Mouse (Mus musculus) neural tube, embryonic 14.5 days (tissue): Measurements from ENCODE around the gene Ntm. TPM values are rescaled to one million over a fixed set of nuclear protein-coding genes. Genes with fewer than 3 reads are reported as not detected.

Experiments used
- ATAC-seq: fragments of 200-750 bp; cut with Nextera tagmentation; 2 replicates; pipeline ENCODE4 v1.8.0; 2017; ENCODE audit warnings: low read depth, mild to moderate bottlenecking, moderate TSS enrichment, moderate library complexity
- H3K27ac ChIP-seq: fragments of 300-500 bp; sonication (generic); 2 replicates; pipeline ENCODE4 v1.5.1; 2014; ENCODE audit warnings: low read depth, mild to moderate bottlenecking, control low read depth, low read length, moderate library complexity, mixed read lengths
- H3K27me3 ChIP-seq: fragments of 300-500 bp; sonication (generic); 2 replicates; pipeline ENCODE4 v1.6.1; 2014; ENCODE audit warnings: low read length; ENCODE audit not compliant: control insufficient read depth, insufficient read depth
- H3K36me3 ChIP-seq: fragments of 300-500 bp; sonication (generic); 2 replicates; pipeline ENCODE4 v1.6.1; 2014; ENCODE audit warnings: low read length, mixed read lengths; ENCODE audit not compliant: control insufficient read depth, insufficient read depth
- H3K4me1 ChIP-seq: fragments of 300-500 bp; sonication (generic); 2 replicates; pipeline ENCODE4 v1.6.1; 2014; ENCODE audit warnings: low read length; ENCODE audit not compliant: control insufficient read depth, insufficient read depth
- H3K4me2 ChIP-seq: fragments of 300-500 bp; sonication (generic); 2 replicates; pipeline ENCODE4 v1.6.1; 2014; ENCODE audit warnings: mild to moderate bottlenecking, low read depth, low read length, control low read depth
- H3K4me3 ChIP-seq: fragments of 300-500 bp; sonication (generic); 2 replicates; pipeline ENCODE4 v1.5.1; 2014; ENCODE audit warnings: low read depth, low read length, control low read depth, mixed read lengths
- H3K9ac ChIP-seq: fragments of 300-500 bp; sonication (generic); replicated peaks from 2 replicates; pipeline ENCODE4 v1.6.1; 2014; ENCODE audit warnings: low read depth, mild to moderate bottlenecking, control low read depth, low read length, mixed read lengths
- H3K9me3 ChIP-seq: fragments of 300-500 bp; sonication (generic); 2 replicates; pipeline ENCODE4 v1.6.1; 2016; ENCODE audit warnings: low read length; ENCODE audit not compliant: control insufficient read depth
- WGBS: fragments of 180-500 bp; shearing (Covaris S2); extraction: QIAGEN DNeasy Blood & Tissue Kit; methylation state at CpG from one replicate; pipeline ENCODE4 v1.1.7; 2014; 5-methylcytosine and 5-hydroxymethylcytosine counted together
- polyA plus RNA-seq: library from polyadenylated mRNA; unstranded; fragments of >200 nt; fragmentation: Nextera tagmentation; extraction: Ambion mirVana; gene quantifications from 2 replicates; pipeline ENCODE4 v1.2.1, GENCODE M21; 2014

Ntm gene
- polyA plus RNA-seq, 1 experiment from 2014 or later: 237 TPM

- Histone ChIP-seq H3K36me3 (no peaks in the 10 kb centered on the region), H3K27me3 (no peaks in the 10 kb centered on the region), H3K4me2 (no peak overlapping the region), H3K9ac (no peak overlapping the region), H3K9me3 (no peaks in the 10 kb centered on the region), H3K4me3 (no peak overlapping the region), H3K27ac (no peak overlapping the region), H3K4me1 (no peaks in the 10 kb centered on the region)
- no peak for ATAC-seq
- 48% methylated on average over 3 of the region's 3 CpGs for WGBS
Measured at GRCm38 (mm10) chr9:29736031-29736430, 226.9 kb downstream of the Ntm start.

GRCm38 (mm10) chr9:29732895-29733294 lies 230.0 kb downstream of the Ntm start:
- Histone ChIP-seq H3K4me2 (no peak overlapping the region), H3K4me1 (no peaks in the 10 kb centered on the region; the same call in none of the 2 replicates), H3K27ac (no peak overlapping the region), H3K9me3 (no peaks in the 10 kb centered on the region), H3K9ac (no peak overlapping the region), H3K36me3 (no peaks in the 10 kb centered on the region), H3K4me3 (no peak overlapping the region), H3K27me3 (no peaks in the 10 kb centered on the region)
- WGBS: 77% methylated on average over 3 of the region's 3 CpGs
- no peak for ATAC-seq

GRCm38 (mm10) chr9:29731672-29732071 lies 231.3 kb downstream of the Ntm start:
- H3K4me2 ChIP-seq: no peak overlapping the region
- WGBS: 68% methylated on average over 3 of the region's 3 CpGs
- no peak overlapping the region for H3K9ac ChIP-seq
- H3K4me1 ChIP-seq: peaks cover 9% of the 10 kb centered on the region
- H3K9me3 ChIP-seq: no peaks in the 10 kb centered on the region
- no peak overlapping the region for H3K4me3 ChIP-seq
- H3K27me3 ChIP-seq: no peaks in the 10 kb centered on the region
- no peak overlapping the region for H3K27ac ChIP-seq
- ATAC-seq: no peak
- no peaks in the 10 kb centered on the region for H3K36me3 ChIP-seq

- H3K36me3 ChIP-seq: no peaks in the 10 kb centered on the region
- H3K9ac ChIP-seq: no peak overlapping the region
- WGBS: 46% methylated on average over 19 of the region's 19 CpGs
- no peak for ATAC-seq
- no peaks in the 10 kb centered on the region for H3K27me3 ChIP-seq
- no peaks in the 10 kb centered on the region for H3K9me3 ChIP-seq
- H3K4me3 ChIP-seq: no peak overlapping the region
- H3K4me1 ChIP-seq: peaks cover 9% of the 10 kb centered on the region
- H3K27ac ChIP-seq: peak overlapping the region; percentile 55; the same call in 1 of the 2 replicates
- H3K4me2 ChIP-seq: no peak overlapping the region
Measured at GRCm38 (mm10) chr9:29727540-29728432, 235.2 kb downstream of the Ntm start.

GRCm38 (mm10) chr9:29721461-29721860 lies 241.5 kb downstream of the Ntm start:
- 38% methylated on average over 1 of the region's 1 CpGs for WGBS
- no peaks in the 10 kb centered on the region for H3K27me3 ChIP-seq
- ATAC-seq: no peak
- H3K36me3 ChIP-seq: no peaks in the 10 kb centered on the region
- H3K9ac ChIP-seq: no peak overlapping the region
- H3K9me3 ChIP-seq: no peaks in the 10 kb centered on the region
- H3K4me3 ChIP-seq: no peak overlapping the region
- 0 out of 2 replicates have a peak, but pooled peaks cover 3% of the 10 kb centered on the region for H3K4me1 ChIP-seq
- H3K27ac ChIP-seq: 0 out of 2 replicates have a peak overlapping the region, but pooled peaks have one; percentile 16
- no peak overlapping the region for H3K4me2 ChIP-seq

GRCm38 (mm10) chr9:29716795-29717194 lies 246.1 kb downstream of the Ntm start:
- no peaks in the 10 kb centered on the region for H3K9me3 ChIP-seq
- ATAC-seq: no peak
- H3K27me3 ChIP-seq: no peaks in the 10 kb centered on the region
- no peak overlapping the region for H3K27ac ChIP-seq
- H3K4me3 ChIP-seq: no peak overlapping the region
- 54% methylated on average over 2 of the region's 2 CpGs for WGBS
- no peak overlapping the region for H3K9ac ChIP-seq
- no peak overlapping the region for H3K4me2 ChIP-seq
- H3K36me3 ChIP-seq: no peaks in the 10 kb centered on the region
- 0 out of 2 replicates have a peak, but pooled peaks cover 3% of the 10 kb centered on the region for H3K4me1 ChIP-seq

- ATAC-seq: no peak
- H3K4me1 ChIP-seq: no peaks in the 10 kb centered on the region
- no peak overlapping the region for H3K4me3 ChIP-seq
- H3K27me3 ChIP-seq: no peaks in the 10 kb centered on the region
- no peak overlapping the region for H3K9ac ChIP-seq
- H3K36me3 ChIP-seq: no peaks in the 10 kb centered on the region
- H3K9me3 ChIP-seq: no peaks in the 10 kb centered on the region
- H3K27ac ChIP-seq: no peak overlapping the region
- WGBS: 84% methylated on average over 4 of the region's 4 CpGs
- no peak overlapping the region for H3K4me2 ChIP-seq
Measured at GRCm38 (mm10) chr9:29698276-29698675, 264.7 kb downstream of the Ntm start.

GRCm38 (mm10) chr9:29694151-29694550 lies 268.8 kb downstream of the Ntm start:
- H3K27me3 ChIP-seq: no peaks in the 10 kb centered on the region
- H3K4me1 ChIP-seq: no peaks in the 10 kb centered on the region
- no peak overlapping the region for H3K4me2 ChIP-seq
- H3K9ac ChIP-seq: no peak overlapping the region
- no peak overlapping the region for H3K27ac ChIP-seq
- H3K36me3 ChIP-seq: no peaks in the 10 kb centered on the region
- no peak overlapping the region for H3K4me3 ChIP-seq
- ATAC-seq: no peak
- no peaks in the 10 kb centered on the region for H3K9me3 ChIP-seq
- WGBS: 33% methylated on average over 2 of the region's 2 CpGs

- WGBS: 58% methylated on average over 5 of the region's 5 CpGs
- H3K9me3 ChIP-seq: no peaks in the 10 kb centered on the region
- H3K4me2 ChIP-seq: no peak overlapping the region
- no peak overlapping the region for H3K4me3 ChIP-seq
- H3K27ac ChIP-seq: no peak overlapping the region
- no peak for ATAC-seq
- no peak overlapping the region for H3K9ac ChIP-seq
- no peaks in the 10 kb centered on the region for H3K36me3 ChIP-seq
- H3K4me1 ChIP-seq: no peaks in the 10 kb centered on the region
- H3K27me3 ChIP-seq: no peaks in the 10 kb centered on the region
Measured at GRCm38 (mm10) chr9:29691186-29691855, 271.6 kb downstream of the Ntm start.
